Mouse (Mus musculus) brain, embryonic 14.5 days (tissue): ENCODE measurements around the gene Sergef.

Source experiments
- CTCF ChIP-seq: fragments of 200-500 bp; IDR thresholded peaks from 2 replicates; pipeline ENCODE4 v1.5.1; 2012; ENCODE audit warnings: inconsistent platforms, mild to moderate bottlenecking, moderate library complexity, borderline replicate concordance; ENCODE audit not compliant: insufficient read depth, insufficient read length; ENCODE audit errors: extremely low read depth
- POLR2A ChIP-seq: fragments of 200-500 bp; IDR thresholded peaks from 2 replicates; pipeline ENCODE4 v1.6.1; 2012; ENCODE audit warnings: mild to moderate bottlenecking, inconsistent platforms, borderline replicate concordance; ENCODE audit not compliant: poor library complexity, insufficient read depth, insufficient read length, severe bottlenecking; ENCODE audit errors: extremely low read depth

- TF ChIP-seq CTCF (no peak), POLR2A (no peak)
Observed at GRCm38 (mm10) chr7:46499561-46499960, 140.0 kb downstream of the Sergef start.
